Mouse (Mus musculus): ENCODE measurements around the gene Ogfr.

GRCm38 (mm10) chr2:180547384-180548106 is 41.5 kb upstream of the Ogfr start:
- TF ChIP-seq POLR2A (IDR thresholded peaks at IDR 0.05; ENCODE audit: extremely low read depth, insufficient read depth, low read length), result no peak
- no peak for TF ChIP-seq CTCF (IDR thresholded peaks at IDR 0.05; ENCODE audit: low read depth, low read length)
